Mouse (Mus musculus) erythroblast, embryonic 14.5 days (primary cell): ENCODE results near the gene Oas1e. TPM values are rescaled to one million over a fixed set of nuclear protein-coding genes. Genes with fewer than 3 reads are reported as not detected.

Experiments
- H3K27me3 ChIP-seq: 2 replicates; pipeline ENCODE4 v1.6.1; 2012; ENCODE audit warnings: inconsistent platforms; ENCODE audit not compliant: control insufficient read depth
- H3K36me3 ChIP-seq: 2 replicates; pipeline ENCODE4 v1.6.1; 2012; ENCODE audit warnings: mild to moderate bottlenecking, inconsistent platforms; ENCODE audit not compliant: control insufficient read depth
- H3K4me1 ChIP-seq: 2 replicates; pipeline ENCODE4 v1.6.1; 2012; ENCODE audit warnings: inconsistent platforms; ENCODE audit not compliant: control insufficient read depth
- H3K4me3 ChIP-seq: replicated peaks from 2 replicates; pipeline ENCODE3; 2012; ENCODE audit warnings: moderate library complexity, mild to moderate bottlenecking, inconsistent platforms
- H3K9me3 ChIP-seq: 2 replicates; pipeline ENCODE4 v1.6.1; 2012; ENCODE audit warnings: low read length, inconsistent platforms, mixed read lengths; ENCODE audit not compliant: control insufficient read depth
- GATA1 ChIP-seq: IDR thresholded peaks from 2 replicates; pipeline ENCODE4 v1.6.1; 2012; ENCODE audit warnings: low read length, inconsistent platforms, mixed read lengths
- TAL1 ChIP-seq: IDR thresholded peaks from 3 replicates; pipeline ENCODE4 v1.6.1; 2012; ENCODE audit warnings: low read length, inconsistent platforms, mixed read lengths
- polyA plus RNA-seq: library from polyadenylated mRNA; stranded (reverse); fragments of >175 nt; gene quantifications from 2 replicates; pipeline ENCODE4 v1.2.3, GENCODE M21; 2012

The Oas1e gene
- polyA plus RNA-seq, 1 experiment: not detected

GRCm38 (mm10) chr5:120751206-120751605 lies 44.1 kb downstream of the Oas1e start:
- Histone ChIP-seq H3K27me3 (no peaks in the 10 kb centered on the region), H3K36me3 (no peaks in the 10 kb centered on the region), H3K4me3 (no peak overlapping the region), H3K4me1 (no peaks in the 10 kb centered on the region), H3K9me3 (no peaks in the 10 kb centered on the region)
- TF ChIP-seq GATA1 (no peak), TAL1 (no peak)

- Histone ChIP-seq H3K27me3 (no peaks in the 10 kb centered on the region), H3K4me1 (no peaks in the 10 kb centered on the region), H3K9me3 (no peaks in the 10 kb centered on the region), H3K36me3 (no peaks in the 10 kb centered on the region), H3K4me3 (no peak within 1 kb of the TSS)
- no peak for TF ChIP-seq TAL1
- TF ChIP-seq GATA1: no peak
These were observed 45.6 kb downstream of the Oas1e start, which contains the start of gene Oas2 for GRCm38 (mm10) chr5:120749688-120750087. TSS of gene Oas2 (minus strand) at chr5:120749853.

DNA sequence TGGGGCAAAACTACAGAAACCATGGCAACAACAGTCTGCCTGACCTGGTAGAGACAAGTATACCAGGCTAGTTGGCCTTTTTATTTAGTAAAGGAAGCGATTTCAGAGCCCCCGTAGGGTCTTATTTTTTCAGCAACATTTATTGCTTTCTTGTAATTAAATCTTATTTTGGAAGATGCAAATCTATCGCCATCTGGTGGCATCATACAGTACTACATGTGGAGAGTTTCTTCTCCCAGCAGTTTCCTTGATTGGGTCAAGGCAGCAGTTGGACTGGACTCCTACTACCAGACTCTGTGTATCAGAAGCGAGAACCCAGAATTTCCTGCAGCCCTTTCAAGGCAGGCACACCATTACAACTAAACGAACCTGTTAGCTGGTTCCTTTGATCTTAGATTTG lies 48.9 kb downstream of the Oas1e start:
- Histone ChIP-seq H3K9me3 (no peaks in the 10 kb centered on the region), H3K4me3 (no peak overlapping the region), H3K27me3 (no peaks in the 10 kb centered on the region), H3K36me3 (no peaks in the 10 kb centered on the region), H3K4me1 (no peaks in the 10 kb centered on the region)
- TF ChIP-seq GATA1 (no peak), TAL1 (no peak)

DNA sequence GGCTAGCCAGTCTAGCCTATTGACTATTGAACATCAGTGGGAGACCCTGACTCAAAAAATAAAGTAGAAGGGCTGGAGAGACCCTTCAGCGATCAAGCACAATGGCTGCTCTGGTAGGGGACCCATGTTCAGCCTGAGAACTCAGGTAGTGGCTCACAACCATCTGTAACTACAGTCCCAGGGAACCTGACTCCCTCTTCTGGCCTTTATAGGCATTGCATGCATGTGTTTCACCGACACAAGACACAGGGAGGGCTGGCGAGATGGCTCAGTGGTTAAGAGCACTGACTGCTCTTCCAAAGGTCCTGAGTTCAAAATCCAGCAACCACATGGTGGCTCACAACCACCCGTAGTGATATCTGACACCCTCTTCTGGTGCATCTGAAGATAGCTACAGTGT lies 53.2 kb downstream of the Oas1e start:
- no peak overlapping the region for H3K4me3 ChIP-seq
- H3K27me3 ChIP-seq: no peaks in the 10 kb centered on the region
- H3K9me3 ChIP-seq: no peaks in the 10 kb centered on the region
- TF ChIP-seq GATA1 (no peak), TAL1 (no peak)
- no peaks in the 10 kb centered on the region for H3K4me1 ChIP-seq
- H3K36me3 ChIP-seq: no peaks in the 10 kb centered on the region

Other genes with a start within 250 kb of the Oas1e start
- gene Tpcn1, start 206.9 kb downstream of the Oas1e start, polyA plus RNA-seq: 30.3 TPM in 2 replicates
- gene Iqcd, start 206.5 kb downstream of the Oas1e start, polyA plus RNA-seq: 0.98 and 1.3 TPM in 2 replicates
- 1.5 and 1.7 TPM in 2 replicates for gene Rita1, start 182.9 kb downstream of the Oas1e start, polyA plus RNA-seq
- gene Ddx54, start 182.8 kb downstream of the Oas1e start, polyA plus RNA-seq: 3.1 and 3.4 TPM in 2 replicates
- not detected in 2 replicates for gene Cfap73, start 161.3 kb downstream of the Oas1e start, polyA plus RNA-seq
- gene Rasal1, start 146.7 kb downstream of the Oas1e start, polyA plus RNA-seq: 0.01 TPM in 1 of 2 replicates, not detected in the other
- not detected in 2 replicates for gene Dtx1, start 83.6 kb downstream of the Oas1e start, polyA plus RNA-seq
- gene Oas2, start 45.7 kb downstream of the Oas1e start, polyA plus RNA-seq: 0.02 TPM in 1 of 2 replicates, not detected in the other
- gene Oas3, start 17.9 kb downstream of the Oas1e start, polyA plus RNA-seq: 0.02 TPM in 2 replicates
- gene Oas1c, start 17.0 kb upstream of the Oas1e start, polyA plus RNA-seq: not detected in 2 replicates
- gene Oas1f, start 51.8 kb upstream of the Oas1e start, polyA plus RNA-seq: not detected in 2 replicates
- gene Oas1h, start 65.9 kb upstream of the Oas1e start, polyA plus RNA-seq: not detected in 2 replicates
- gene Oas1g, start 92.1 kb upstream of the Oas1e start, polyA plus RNA-seq: not detected in 2 replicates
- gene Oas1a, start 112.0 kb upstream of the Oas1e start, polyA plus RNA-seq: not detected in 2 replicates
- not detected in 2 replicates for gene Oas1d, start 119.0 kb upstream of the Oas1e start, polyA plus RNA-seq
- not detected in 2 replicates for gene Rph3a, start 214.6 kb upstream of the Oas1e start, polyA plus RNA-seq